Comparison of ENCODE assay signal across 10 mouse cellular contexts in genomic region chr12:104923948-104924388, GRCm38 (mm10). TPM values are rescaled to one million over a fixed set of nuclear protein-coding genes. Genes with fewer than 3 reads are reported as not detected.
DNase-seq lines count a peak whose midpoint lies in the region; ATAC-seq and TF ChIP-seq lines count a peak whose summit lies in the region.
"Had no signal": no experiment of that assay in that cellular context is flagged by ENCODE, and none has a peak within 500 bp of the region (broad histone marks: within the 10 kb centered on the region; RNA-seq: fewer than 3 reads in every experiment).

No protein-coding gene starts in this region.

- no peak overlapping the region for H3K9ac ChIP-seq in forebrain, embryonic 15.5 days (replicated peaks)
- H3K9ac ChIP-seq in forebrain, embryonic 13.5 days: no peak overlapping the region
- H3K9ac ChIP-seq in lung, embryonic 16.5 days (ENCODE audit: low read length): no peak overlapping the region
- no peak overlapping the region for H3K9ac ChIP-seq in kidney, postnatal 0 days (ENCODE audit: low read depth, low read length)
- H3K9ac ChIP-seq in stomach, embryonic 16.5 days (ENCODE audit: low read length): 0 out of 2 replicates have a peak overlapping the region, but pooled peaks have one; percentile 43
- H3K9ac ChIP-seq: heart, embryonic 13.5 days had no signal

- H3K27me3 ChIP-seq in forebrain, embryonic 15.5 days: no peaks in the 10 kb centered on the region
- H3K27me3 ChIP-seq in forebrain, embryonic 13.5 days: no peaks in the 10 kb centered on the region
- no peaks in the 10 kb centered on the region for H3K27me3 ChIP-seq in lung, embryonic 16.5 days (ENCODE audit: control insufficient read depth, insufficient read depth, low read depth, low read length)
- H3K27me3 ChIP-seq in kidney, postnatal 0 days (ENCODE audit: insufficient read depth, low read length): no peaks in the 10 kb centered on the region
- H3K27me3 ChIP-seq in stomach, embryonic 16.5 days (ENCODE audit: control insufficient read depth, insufficient read depth, low read length): no peaks in the 10 kb centered on the region

- peaks cover 26% of the 10 kb centered on the region for H3K4me1 ChIP-seq in forebrain, embryonic 15.5 days
- peaks cover 8% of the 10 kb centered on the region for H3K4me1 ChIP-seq in forebrain, embryonic 13.5 days
- peaks cover 5% of the 10 kb centered on the region; the same call in 1 of the 2 replicates for H3K4me1 ChIP-seq in lung, embryonic 16.5 days (replicated peaks; ENCODE audit: control insufficient read depth, insufficient read depth, low read length)
- peaks cover 5% of the 10 kb centered on the region; the same call in 1 of the 2 replicates for H3K4me1 ChIP-seq in kidney, postnatal 0 days (replicated peaks; ENCODE audit: insufficient read depth, low read length)
- 0 out of 2 replicates have a peak, but pooled peaks cover 6% of the 10 kb centered on the region for H3K4me1 ChIP-seq in stomach, embryonic 16.5 days (ENCODE audit: control insufficient read depth, insufficient read depth, low read length)

- no peaks in the 10 kb centered on the region for H3K9me3 ChIP-seq in forebrain, embryonic 15.5 days
- H3K9me3 ChIP-seq in forebrain, embryonic 13.5 days (replicated peaks): no peaks in the 10 kb centered on the region
- no peaks in the 10 kb centered on the region for H3K9me3 ChIP-seq in lung, embryonic 16.5 days (ENCODE audit: control insufficient read depth, low read length)
- no peaks in the 10 kb centered on the region for H3K9me3 ChIP-seq in kidney, postnatal 0 days (replicated peaks; ENCODE audit: low read length)
- no peaks in the 10 kb centered on the region for H3K9me3 ChIP-seq in stomach, embryonic 16.5 days (replicated peaks; ENCODE audit: control insufficient read depth, low read length)
- H3K9me3 ChIP-seq: heart, embryonic 13.5 days had no signal

- H3K36me3 ChIP-seq in forebrain, embryonic 15.5 days: no peaks in the 10 kb centered on the region
- H3K36me3 ChIP-seq in forebrain, embryonic 13.5 days (ENCODE audit: poor library complexity, severe bottlenecking): no peaks in the 10 kb centered on the region
- no peaks in the 10 kb centered on the region for H3K36me3 ChIP-seq in lung, embryonic 16.5 days (ENCODE audit: control insufficient read depth, insufficient read depth, low read length)
- H3K36me3 ChIP-seq in kidney, postnatal 0 days (ENCODE audit: insufficient read depth, low read length): no peaks in the 10 kb centered on the region
- no peaks in the 10 kb centered on the region for H3K36me3 ChIP-seq in stomach, embryonic 16.5 days (ENCODE audit: control insufficient read depth, insufficient read depth, low read length)
- H3K36me3 ChIP-seq: heart, embryonic 13.5 days had no signal

- no peak overlapping the region for H3K4me2 ChIP-seq in forebrain, embryonic 15.5 days (replicated peaks)
- no peak overlapping the region for H3K4me2 ChIP-seq in forebrain, embryonic 13.5 days
- H3K4me2 ChIP-seq in lung, embryonic 16.5 days (ENCODE audit: low read depth, low read length): 0 out of 2 replicates have a peak overlapping the region, but pooled peaks have one; percentile 2
- H3K4me2 ChIP-seq in kidney, postnatal 0 days (ENCODE audit: low read length): no peak overlapping the region
- peak overlapping the region; percentile 23; the same call in 1 of the 2 replicates for H3K4me2 ChIP-seq in stomach, embryonic 16.5 days (ENCODE audit: low read depth, low read length)
- H3K4me2 ChIP-seq: heart, embryonic 13.5 days had no signal

- TF ChIP-seq CTCF in kidney, postnatal 0 days (IDR thresholded peaks at IDR 0.05; ENCODE audit: low read depth): no peak

- 0 out of 2 replicates have a peak overlapping the region, but pooled peaks have one; percentile 15 for H3K27ac ChIP-seq in forebrain, embryonic 15.5 days (replicated peaks)
- no peak overlapping the region for H3K27ac ChIP-seq in forebrain, embryonic 13.5 days
- H3K27ac ChIP-seq in lung, embryonic 16.5 days (ENCODE audit: low read length): no peak overlapping the region
- H3K27ac ChIP-seq in kidney, postnatal 0 days: no peak overlapping the region
- H3K27ac ChIP-seq in stomach, embryonic 16.5 days (ENCODE audit: low read length): peak overlapping the region; percentile 79
- H3K27ac ChIP-seq: heart, embryonic 13.5 days had no signal

- no peak for DNase-seq in lung, postnatal 4 days
- peak; percentile 70 for DNase-seq in kidney, postnatal 0 days (ENCODE audit: low spot score)
- no peak for DNase-seq in cerebellum, adult 9-11 months
- no peak for DNase-seq in thymus, postnatal 14 days

- ATAC-seq in forebrain, embryonic 15.5 days (replicated peaks): no peak
- no peak for ATAC-seq in forebrain, embryonic 13.5 days
- ATAC-seq in lung, embryonic 16.5 days (ENCODE audit: low read depth): peak; percentile 57; the same call in 1 of the 2 replicates
- no peak for ATAC-seq in kidney, postnatal 0 days (replicated peaks; ENCODE audit: low FRiP score, low read depth)
- ATAC-seq in stomach, embryonic 16.5 days (ENCODE audit: insufficient read depth, low FRiP score): no peak

- no peak overlapping the region for H3K4me3 ChIP-seq in forebrain, embryonic 15.5 days
- H3K4me3 ChIP-seq in forebrain, embryonic 13.5 days: no peak overlapping the region
- no peak overlapping the region for H3K4me3 ChIP-seq in lung, embryonic 16.5 days (ENCODE audit: low read length)
- H3K4me3 ChIP-seq in kidney, postnatal 0 days (replicated peaks; ENCODE audit: low read depth, low read length): no peak overlapping the region
- H3K4me3 ChIP-seq in stomach, embryonic 16.5 days (replicated peaks; ENCODE audit: low read length): no peak overlapping the region
- H3K4me3 ChIP-seq: erythroblast, embryonic 14.5 days; heart, embryonic 13.5 days had no signal

- WGBS in forebrain, embryonic 15.5 days: 61% methylated on average over 19 of the region's 19 CpGs
- 68% methylated on average over 19 of the region's 19 CpGs for WGBS in forebrain, embryonic 13.5 days
- WGBS in lung, embryonic 16.5 days: 19% methylated on average over 19 of the region's 19 CpGs
- WGBS in kidney, postnatal 0 days: 23% methylated on average over 19 of the region's 19 CpGs
- 27% methylated on average over 19 of the region's 19 CpGs for WGBS in stomach, embryonic 16.5 days

RNA-seq across cellular contexts. Expression of gene Clmn, which starts 59.1 kb away (rescaled TPM):
- polyA plus RNA-seq in forebrain, embryonic 15.5 days (2015; fragmentation: Nextera tagmentation; extraction: Ambion mirVana): 1.0 and 1.2 TPM in 2 replicates
- 0.75 and 0.83 TPM in 2 replicates for polyA plus RNA-seq in forebrain, embryonic 13.5 days (2015; fragmentation: Nextera tagmentation; extraction: Ambion mirVana)
- 2.2 and 3.4 TPM in 2 replicates for polyA plus RNA-seq in lung, embryonic 16.5 days (2015; fragmentation: Nextera tagmentation; extraction: Ambion mirVana)
- 6.0 and 7.3 TPM in 2 replicates for polyA plus RNA-seq in kidney, postnatal 0 days (2015; fragmentation: Nextera tagmentation; extraction: Ambion mirVana)
- polyA plus RNA-seq in stomach, embryonic 16.5 days (2015; fragmentation: Nextera tagmentation; extraction: Ambion mirVana): 2.3 and 2.5 TPM in 2 replicates

Comparison
In these comparisons a context has a peak if more than half of its experiments do, and no peak if none do; other contexts are left out.
1. H3K27ac ChIP-seq: peak in forebrain, embryonic 15.5 days (single experiment) and stomach, embryonic 16.5 days (single experiment); none in forebrain, embryonic 13.5 days (single experiment), lung, embryonic 16.5 days (single experiment) and kidney, postnatal 0 days (single experiment).
2. H3K4me2 ChIP-seq: peak in lung, embryonic 16.5 days (single experiment) and stomach, embryonic 16.5 days (single experiment); none in forebrain, embryonic 15.5 days (single experiment), forebrain, embryonic 13.5 days (single experiment) and kidney, postnatal 0 days (single experiment).